29 mouse cellular contexts compared by ENCODE assay signal in the genomic region with DNA sequence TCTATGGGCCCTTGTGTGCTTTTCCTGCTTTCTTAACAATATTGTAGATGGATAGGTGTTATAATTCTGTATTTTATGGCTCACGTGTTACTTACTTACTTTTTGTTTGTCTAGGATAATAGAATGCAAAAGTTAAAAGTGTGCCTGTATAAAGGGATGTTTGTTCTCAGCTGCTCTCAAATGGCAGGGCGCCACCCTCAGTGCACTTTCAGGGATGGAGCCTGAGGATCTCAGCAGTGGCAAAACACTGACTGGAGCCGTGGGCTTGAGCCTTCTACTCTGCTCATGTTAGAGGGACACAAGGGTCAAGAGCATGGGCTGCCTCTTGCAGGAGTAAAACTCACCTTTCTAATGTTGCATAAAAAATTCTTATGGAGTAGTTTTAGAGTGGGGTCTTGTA. TPM values are rescaled to one million over a fixed set of nuclear protein-coding genes. Genes with fewer than 3 reads are reported as not detected.
"Had no signal": no experiment of that assay in that cellular context is flagged by ENCODE, and none has a peak within 500 bp of the region (broad histone marks: within the 10 kb centered on the region; RNA-seq: fewer than 3 reads in every experiment).

No protein-coding gene starts in this region.

- H3K4me2 ChIP-seq: hindbrain, embryonic 13.5 days; intestine, embryonic 15.5 days; limb, embryonic 12.5 days; limb, embryonic 15.5 days; liver, embryonic 13.5 days; midbrain, embryonic 11.5 days; stomach, embryonic 15.5 days had no signal

- H3K27me3 ChIP-seq: hindbrain, embryonic 13.5 days; intestine, embryonic 15.5 days; limb, embryonic 12.5 days; limb, embryonic 15.5 days; liver, embryonic 13.5 days; stomach, embryonic 15.5 days had no signal

- H3K9me3 ChIP-seq: hindbrain, embryonic 13.5 days; intestine, embryonic 15.5 days; limb, embryonic 12.5 days; limb, embryonic 15.5 days; liver, embryonic 13.5 days; stomach, embryonic 15.5 days had no signal

- H3K4me3 ChIP-seq: hindbrain, embryonic 13.5 days; intestine, embryonic 15.5 days; limb, embryonic 12.5 days; limb, embryonic 15.5 days; liver, embryonic 13.5 days; stomach, embryonic 15.5 days had no signal

- H3K9ac ChIP-seq: hindbrain, embryonic 13.5 days; intestine, embryonic 15.5 days; limb, embryonic 12.5 days; limb, embryonic 15.5 days; liver, embryonic 13.5 days; stomach, embryonic 15.5 days had no signal

- H3K27ac ChIP-seq: hindbrain, embryonic 13.5 days; intestine, embryonic 15.5 days; kidney, postnatal 0 days; limb, embryonic 12.5 days; limb, embryonic 15.5 days; liver, embryonic 13.5 days; stomach, embryonic 15.5 days had no signal

- H3K4me1 ChIP-seq: hindbrain, embryonic 13.5 days; intestine, embryonic 15.5 days; limb, embryonic 12.5 days; limb, embryonic 15.5 days; liver, embryonic 13.5 days; stomach, embryonic 15.5 days had no signal

- ATAC-seq: hindbrain, embryonic 16.5 days; intestine, embryonic 15.5 days had no signal

- H3K36me3 ChIP-seq: hindbrain, embryonic 13.5 days; intestine, embryonic 15.5 days; limb, embryonic 12.5 days; limb, embryonic 15.5 days; liver, embryonic 13.5 days; stomach, embryonic 15.5 days had no signal

- DNase-seq: left cerebral cortex, postnatal 4 days; liver, embryonic 13.5 days; lung, adult 2 months; lung, postnatal 14 days; lung, postnatal 4 days; midbrain, embryonic 14.5 days; right cerebral cortex, adult 18-20 months; right cerebral cortex, postnatal 14 days; right cerebral cortex, postnatal 4 days; thymus, adult 18-20 months; thymus, postnatal 14 days had no signal

RNA-seq across cellular contexts. Expression of gene Ugt3a2, which starts 1.7 kb away (rescaled TPM):
- total RNA-seq: layer of hippocampus, adult 8-10 months; layer of hippocampus, postnatal 14 days; left cerebral cortex, adult 8-10 months; left cerebral cortex, postnatal 14 days; left cerebral cortex, postnatal 4 days; megakaryocyte progenitor cell, adult 5-6 weeks; megakaryocyte-erythroid progenitor cell, adult 5-6 weeks; midbrain, postnatal 0 days had no signal
- polyA plus RNA-seq: hindbrain, embryonic 13.5 days; hindbrain, embryonic 16.5 days; intestine, embryonic 15.5 days; limb, embryonic 12.5 days; limb, embryonic 15.5 days; lung, embryonic 16.5 days; midbrain, embryonic 11.5 days; midbrain, embryonic 14.5 days; midbrain, postnatal 0 days; neural tube, embryonic 11.5 days; neural tube, embryonic 14.5 days; stomach, embryonic 15.5 days had no signal
